Mouse (Mus musculus) lung, postnatal 0 days (tissue): ENCODE data around the gene Tmem117.

Source experiments
- CTCF ChIP-seq: IDR thresholded peaks from 2 replicates; pipeline ENCODE4 v1.5.1; 2016; ENCODE audit warnings: antibody characterized with exemption, mild to moderate bottlenecking
- EP300 ChIP-seq: IDR thresholded peaks from 2 replicates; pipeline ENCODE4 v1.6.1; 2016; ENCODE audit warnings: antibody characterized with exemption, mild to moderate bottlenecking, control low read depth

- TF ChIP-seq CTCF (peak; percentile 60), EP300 (no peak)
Observed at GRCm38 (mm10) chr15:94689884-94690231, 60.8 kb downstream of the Tmem117 start.
